Mouse (Mus musculus): ENCODE data around the gene Nfkb2.

The Nfkb2 gene

GRCm38 (mm10) chr19:46308706-46309435 is 4.8 kb downstream of the Nfkb2 start:
- peak; percentile 77 to 78 for DNase-seq (ENCODE audit: low spot score in 2 of 2)

GRCm38 (mm10) chr19:46309651-46310305 is 5.7 kb downstream of the Nfkb2 start:
- no peak for DNase-seq (ENCODE audit: low spot score in 2 of 2)

GRCm38 (mm10) chr19:46310312-46310865 is 6.3 kb downstream of the Nfkb2 start:
- DNase-seq (ENCODE audit: low spot score in 2 of 2): no peak

GRCm38 (mm10) chr19:46311341-46311740 is 7.2 kb downstream of the Nfkb2 start:
- DNase-seq (ENCODE audit: low spot score in 2 of 2): no peak

GRCm38 (mm10) chr19:46312566-46312965 is 8.4 kb downstream of the Nfkb2 start:
- DNase-seq (ENCODE audit: low spot score in 2 of 2): no peak

GRCm38 (mm10) chr19:46313116-46313515 is 9.0 kb downstream of the Nfkb2 start:
- DNase-seq (ENCODE audit: low spot score in 2 of 2): no peak

- peak in 1 of 2 experiments; percentile 4 for DNase-seq (ENCODE audit: low spot score in 2 of 2)
Measured at GRCm38 (mm10) chr19:46313591-46313990, 9.5 kb downstream of the Nfkb2 start.

- peak in 1 of 2 experiments; percentile 48 for DNase-seq (ENCODE audit: low spot score in 2 of 2)
Measured at GRCm38 (mm10) chr19:46314151-46314601, 10.1 kb downstream of the Nfkb2 start.

- peak in 1 of 2 experiments; percentile 66 for DNase-seq (ENCODE audit: low spot score in 2 of 2)
Measured at GRCm38 (mm10) chr19:46314872-46315742, 11.0 kb downstream of the Nfkb2 start.

GRCm38 (mm10) chr19:46315752-46316610 is 11.9 kb downstream of the Nfkb2 start:
- DNase-seq (ENCODE audit: low spot score in 2 of 2): peak in 1 of 2 experiments; percentile 2

GRCm38 (mm10) chr19:46316846-46317545 is 12.9 kb downstream of the Nfkb2 start:
- peak; percentile 1 for DNase-seq (ENCODE audit: low spot score in 2 of 2)

GRCm38 (mm10) chr19:46317546-46317885 is 13.4 kb downstream of the Nfkb2 start:
- peak in 1 of 2 experiments; percentile 0 for DNase-seq (ENCODE audit: low spot score in 2 of 2)

GRCm38 (mm10) chr19:46318031-46318471 is 13.9 kb downstream of the Nfkb2 start:
- DNase-seq (ENCODE audit: low spot score in 2 of 2): peak in 1 of 2 experiments; percentile 1

GRCm38 (mm10) chr19:46318586-46319378 is 14.7 kb downstream of the Nfkb2 start:
- DNase-seq (ENCODE audit: low spot score in 2 of 2): peak in 1 of 2 experiments; percentile 15

- no peak for DNase-seq (ENCODE audit: low spot score in 2 of 2)
Measured at GRCm38 (mm10) chr19:46320076-46320785, 16.1 kb downstream of the Nfkb2 start.

GRCm38 (mm10) chr19:46321101-46321943 is 17.2 kb downstream of the Nfkb2 start:
- peak; percentile 65 to 73 for DNase-seq (ENCODE audit: low spot score in 2 of 2)

- DNase-seq (ENCODE audit: low spot score in 2 of 2): no peak
Measured at GRCm38 (mm10) chr19:46322144-46322995, 18.2 kb downstream of the Nfkb2 start.

Measured in spleen, postnatal 36 days (tissue).